Mouse (Mus musculus): ENCODE data around the gene Shc2. TPM values are rescaled to one million over a fixed set of nuclear protein-coding genes. Genes with fewer than 3 reads are reported as not detected.

Gene Shc2
- polyA plus RNA-seq, 1 experiment from 2014 or later: 6.5 TPM

DNA sequence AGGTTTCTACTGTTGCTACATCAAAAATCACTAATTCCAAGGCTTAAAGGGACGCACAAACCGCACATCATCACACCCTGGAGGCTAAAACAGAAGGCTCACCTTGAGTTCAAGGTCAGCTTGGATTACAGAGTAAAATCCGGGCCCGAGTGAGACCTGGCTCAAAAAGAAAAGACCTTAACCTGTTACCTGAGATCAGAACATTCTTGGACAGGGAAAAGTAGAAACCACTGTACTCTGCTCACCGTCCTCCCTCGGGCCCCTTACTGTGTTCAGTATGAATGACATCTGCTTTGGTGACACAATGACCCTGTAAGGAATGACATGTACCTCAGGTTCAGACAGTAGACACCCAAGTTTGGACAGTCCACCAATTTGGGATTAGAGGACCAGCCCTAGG, 62.9 kb downstream of the Shc2 start:
- Histone ChIP-seq H3K4me2 (ENCODE audit: low read length) (no peak overlapping the region), H3K9me3 (replicated peaks; ENCODE audit: control insufficient read depth, low read length) (no peaks in the 10 kb centered on the region), H3K36me3 (ENCODE audit: control insufficient read depth, insufficient read depth, low read length) (no peaks in the 10 kb centered on the region), H3K9ac (ENCODE audit: low read length) (no peak overlapping the region), H3K4me3 (ENCODE audit: low read depth, low read length) (no peak overlapping the region), H3K4me1 (ENCODE audit: control insufficient read depth, insufficient read depth, low read length) (no peaks in the 10 kb centered on the region), H3K27me3 (replicated peaks; ENCODE audit: control insufficient read depth, insufficient read depth, low read length) (no peaks in the 10 kb centered on the region), H3K27ac (ENCODE audit: low read depth, low read length) (no peak overlapping the region)
- ATAC-seq: no peak
- no peak for DNase-seq (ENCODE audit: low spot score)
- WGBS: 93% methylated on average over 6 of the region's 6 CpGs

DNA sequence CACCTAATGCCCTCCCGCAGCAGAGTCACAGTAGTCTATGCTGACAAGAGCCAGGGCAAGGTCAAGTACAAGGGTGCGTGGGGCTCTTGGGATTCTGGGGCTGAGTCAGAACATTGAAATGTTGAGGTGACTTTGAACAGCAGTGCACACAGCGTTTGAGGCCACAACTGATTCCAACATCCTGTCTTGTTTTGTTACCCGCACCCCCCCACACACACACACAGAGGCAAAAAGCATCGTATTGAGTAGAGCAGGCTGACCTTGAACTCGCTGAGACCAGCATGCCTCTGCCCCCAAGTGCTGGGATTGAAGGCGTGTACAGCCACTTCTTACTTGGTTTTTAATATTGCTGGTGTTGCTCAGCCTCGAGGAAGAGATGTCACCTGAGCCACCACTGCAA, 63.4 kb downstream of the Shc2 start:
- H3K9ac ChIP-seq (ENCODE audit: low read length): no peak overlapping the region
- no peak overlapping the region for H3K4me3 ChIP-seq (ENCODE audit: low read depth, low read length)
- no peaks in the 10 kb centered on the region for H3K4me1 ChIP-seq (ENCODE audit: control insufficient read depth, insufficient read depth, low read length)
- H3K36me3 ChIP-seq (ENCODE audit: control insufficient read depth, insufficient read depth, low read length): no peaks in the 10 kb centered on the region
- no peaks in the 10 kb centered on the region for H3K27me3 ChIP-seq (replicated peaks; ENCODE audit: control insufficient read depth, insufficient read depth, low read length)
- WGBS: 85% methylated on average over 8 of the region's 8 CpGs
- H3K4me2 ChIP-seq (ENCODE audit: low read length): no peak overlapping the region
- DNase-seq (ENCODE audit: low spot score) (no peak), ATAC-seq (no peak)
- no peaks in the 10 kb centered on the region for H3K9me3 ChIP-seq (replicated peaks; ENCODE audit: control insufficient read depth, low read length)
- no peak overlapping the region for H3K27ac ChIP-seq (ENCODE audit: low read depth, low read length)

DNA sequence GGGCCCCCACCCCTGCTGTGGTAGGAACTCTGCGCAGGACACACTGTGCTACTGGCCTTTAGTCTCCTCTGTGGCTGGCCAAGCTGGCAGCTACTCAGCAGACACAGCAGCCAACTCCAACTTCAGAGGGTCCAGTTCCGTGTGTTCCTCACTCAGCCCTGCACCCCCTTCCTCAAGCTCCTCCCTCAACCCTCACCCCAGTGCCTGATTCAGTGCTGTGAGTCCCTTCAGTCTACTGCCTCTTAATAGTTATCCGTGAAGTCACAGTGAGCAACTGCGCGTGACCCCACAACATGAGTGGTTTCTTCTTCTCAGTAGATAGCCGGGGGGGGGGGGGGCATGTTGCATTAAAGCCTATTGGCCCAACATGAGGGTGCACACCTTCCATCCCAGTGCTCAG, 64.1 kb downstream of the Shc2 start:
- H3K9me3 ChIP-seq (replicated peaks; ENCODE audit: control insufficient read depth, low read length): no peaks in the 10 kb centered on the region
- no peak overlapping the region for H3K9ac ChIP-seq (ENCODE audit: low read length)
- no peak overlapping the region for H3K4me3 ChIP-seq (ENCODE audit: low read depth, low read length)
- H3K27me3 ChIP-seq (replicated peaks; ENCODE audit: control insufficient read depth, insufficient read depth, low read length): no peaks in the 10 kb centered on the region
- ATAC-seq (no peak), DNase-seq (ENCODE audit: low spot score) (no peak)
- H3K36me3 ChIP-seq (ENCODE audit: control insufficient read depth, insufficient read depth, low read length): no peaks in the 10 kb centered on the region
- no peak overlapping the region for H3K4me2 ChIP-seq (ENCODE audit: low read length)
- no peaks in the 10 kb centered on the region for H3K4me1 ChIP-seq (ENCODE audit: control insufficient read depth, insufficient read depth, low read length)
- H3K27ac ChIP-seq (ENCODE audit: low read depth, low read length): no peak overlapping the region
- WGBS: 86% methylated on average over 6 of the region's 6 CpGs

DNA sequence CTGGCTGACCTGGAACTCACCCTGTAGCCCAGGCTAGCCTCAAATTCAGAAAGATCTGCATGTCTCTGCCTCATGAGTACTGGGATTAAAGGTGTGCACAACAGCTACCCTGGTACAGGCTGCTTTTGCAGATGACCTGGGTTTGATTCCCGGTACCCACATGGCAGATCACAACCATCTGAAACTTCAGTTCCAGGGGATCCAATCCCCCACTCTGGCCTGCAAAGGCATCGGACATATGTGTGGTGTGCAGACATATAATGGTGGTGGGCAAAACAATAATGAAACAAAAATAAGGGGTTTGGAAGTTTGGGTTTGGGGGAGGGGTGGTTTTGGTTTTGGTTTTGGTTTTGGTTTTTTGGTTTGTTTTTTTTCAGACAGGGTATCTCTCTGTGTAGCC, 66.4 kb downstream of the Shc2 start:
- Histone ChIP-seq H3K36me3 (ENCODE audit: control insufficient read depth, insufficient read depth, low read length) (no peaks in the 10 kb centered on the region), H3K9ac (ENCODE audit: low read length) (no peak overlapping the region), H3K9me3 (replicated peaks; ENCODE audit: control insufficient read depth, low read length) (no peaks in the 10 kb centered on the region), H3K27me3 (replicated peaks; ENCODE audit: control insufficient read depth, insufficient read depth, low read length) (no peaks in the 10 kb centered on the region), H3K4me2 (ENCODE audit: low read length) (no peak overlapping the region), H3K27ac (ENCODE audit: low read depth, low read length) (no peak overlapping the region), H3K4me3 (ENCODE audit: low read depth, low read length) (no peak overlapping the region), H3K4me1 (ENCODE audit: control insufficient read depth, insufficient read depth, low read length) (no peaks in the 10 kb centered on the region)
- WGBS: 99% methylated on average over 2 of the region's 2 CpGs
- no peak for ATAC-seq
- DNase-seq (ENCODE audit: low spot score): no peak

DNA sequence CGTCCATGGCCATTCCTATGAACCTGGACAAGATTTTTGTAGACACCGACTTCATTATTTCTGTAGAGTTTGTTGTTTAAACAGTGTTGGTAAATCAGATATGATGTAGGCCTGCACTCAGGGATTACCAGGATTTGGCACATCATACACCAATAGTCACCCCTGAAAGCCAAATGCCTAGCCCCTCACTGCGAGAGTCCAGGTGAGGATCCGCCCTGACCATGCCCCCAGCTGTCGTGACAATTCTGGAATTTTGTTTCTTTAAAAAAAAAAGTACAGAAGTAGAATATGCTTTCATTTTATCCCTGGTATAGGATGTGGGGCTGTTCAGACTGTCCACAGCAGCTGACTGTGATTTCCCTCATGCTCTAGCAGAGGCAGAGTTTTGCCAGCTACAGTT, 67.8 kb downstream of the Shc2 start:
- ATAC-seq (no peak), DNase-seq (ENCODE audit: low spot score) (no peak)
- 89% methylated on average over 5 of the region's 5 CpGs for WGBS
- H3K27ac ChIP-seq (ENCODE audit: low read depth, low read length): no peak overlapping the region
- no peaks in the 10 kb centered on the region for H3K4me1 ChIP-seq (ENCODE audit: control insufficient read depth, insufficient read depth, low read length)
- H3K4me3 ChIP-seq (ENCODE audit: low read depth, low read length): no peak overlapping the region
- H3K27me3 ChIP-seq (replicated peaks; ENCODE audit: control insufficient read depth, insufficient read depth, low read length): no peaks in the 10 kb centered on the region
- H3K36me3 ChIP-seq (ENCODE audit: control insufficient read depth, insufficient read depth, low read length): no peaks in the 10 kb centered on the region
- no peak overlapping the region for H3K4me2 ChIP-seq (ENCODE audit: low read length)
- H3K9me3 ChIP-seq (replicated peaks; ENCODE audit: control insufficient read depth, low read length): no peaks in the 10 kb centered on the region
- H3K9ac ChIP-seq (ENCODE audit: low read length): no peak overlapping the region

Other genes with a start within 250 kb of the Shc2 start
- not detected in 2 replicates for gene Vmn2r83, start 169.2 kb downstream of the Shc2 start, polyA plus RNA-seq (2014; fragmentation: Nextera tagmentation; extraction: Ambion mirVana)
- 9.4 and 12.5 TPM in 2 replicates for gene Plpp2, start 104.1 kb downstream of the Shc2 start, polyA plus RNA-seq (2014; fragmentation: Nextera tagmentation; extraction: Ambion mirVana)
- 35.3 and 43.7 TPM in 2 replicates for gene Mier2, start 82.7 kb downstream of the Shc2 start, polyA plus RNA-seq (2014; fragmentation: Nextera tagmentation; extraction: Ambion mirVana)
- not detected in 2 replicates for gene Theg, start 50.6 kb downstream of the Shc2 start, polyA plus RNA-seq (2014; fragmentation: Nextera tagmentation; extraction: Ambion mirVana)
- gene C2cd4c, start 23.9 kb downstream of the Shc2 start, polyA plus RNA-seq (2014; fragmentation: Nextera tagmentation; extraction: Ambion mirVana): 0.46 and 0.52 TPM in 2 replicates
- 0.14 and 0.17 TPM in 2 replicates for gene Odf3l2, start 7.8 kb upstream of the Shc2 start, polyA plus RNA-seq (2014; fragmentation: Nextera tagmentation; extraction: Ambion mirVana)
- 1.1 and 1.2 TPM in 2 replicates for gene Madcam1, start 26.6 kb upstream of the Shc2 start, polyA plus RNA-seq (2014; fragmentation: Nextera tagmentation; extraction: Ambion mirVana)
- 101 and 105 TPM in 2 replicates for gene Tpgs1, start 31.5 kb upstream of the Shc2 start, polyA plus RNA-seq (2014; fragmentation: Nextera tagmentation; extraction: Ambion mirVana)
- gene Cdc34, start 44.3 kb upstream of the Shc2 start, polyA plus RNA-seq (2014; fragmentation: Nextera tagmentation; extraction: Ambion mirVana): 76.0 and 76.9 TPM in 2 replicates
- gene Gzmm, start 51.1 kb upstream of the Shc2 start, polyA plus RNA-seq (2014; fragmentation: Nextera tagmentation; extraction: Ambion mirVana): 1.4 and 1.5 TPM in 2 replicates
- gene Bsg, start 66.6 kb upstream of the Shc2 start, polyA plus RNA-seq (2014; fragmentation: Nextera tagmentation; extraction: Ambion mirVana): 725 and 788 TPM in 2 replicates
- 0.32 and 0.56 TPM in 2 replicates for gene Hcn2, start 78.7 kb upstream of the Shc2 start, polyA plus RNA-seq (2014; fragmentation: Nextera tagmentation; extraction: Ambion mirVana)
- 32.1 and 33.4 TPM in 2 replicates for gene Polrmt, start 108.7 kb upstream of the Shc2 start, polyA plus RNA-seq (2014; fragmentation: Nextera tagmentation; extraction: Ambion mirVana)
- 0.28 and 0.38 TPM in 2 replicates for gene Fgf22, start 117.2 kb upstream of the Shc2 start, polyA plus RNA-seq (2014; fragmentation: Nextera tagmentation; extraction: Ambion mirVana)
- 60.6 and 75.7 TPM in 2 replicates for gene Rnf126, start 129.0 kb upstream of the Shc2 start, polyA plus RNA-seq (2014; fragmentation: Nextera tagmentation; extraction: Ambion mirVana)
- 0.58 and 0.96 TPM in 2 replicates for gene Fstl3, start 139.4 kb upstream of the Shc2 start, polyA plus RNA-seq (2014; fragmentation: Nextera tagmentation; extraction: Ambion mirVana)
- gene Prss57, start 153.0 kb upstream of the Shc2 start, polyA plus RNA-seq (2014; fragmentation: Nextera tagmentation; extraction: Ambion mirVana): 0.37 TPM in 1 of 2 replicates, not detected in the other
- 182 and 257 TPM in 2 replicates for gene Palm, start 155.7 kb upstream of the Shc2 start, polyA plus RNA-seq (2014; fragmentation: Nextera tagmentation; extraction: Ambion mirVana)
- 0.41 and 0.51 TPM in 2 replicates for gene Misp, start 183.1 kb upstream of the Shc2 start, polyA plus RNA-seq (2014; fragmentation: Nextera tagmentation; extraction: Ambion mirVana)
- gene Ptbp1, start 216.5 kb upstream of the Shc2 start, polyA plus RNA-seq (2014; fragmentation: Nextera tagmentation; extraction: Ambion mirVana): 98.2 and 109 TPM in 2 replicates
- 16.9 and 17.1 TPM in 2 replicates for gene Prtn3, start 236.6 kb upstream of the Shc2 start, polyA plus RNA-seq (2014; fragmentation: Nextera tagmentation; extraction: Ambion mirVana)
- gene Plppr3, start 236.7 kb upstream of the Shc2 start, polyA plus RNA-seq (2014; fragmentation: Nextera tagmentation; extraction: Ambion mirVana): 224 and 298 TPM in 2 replicates
- 0.36 TPM in 1 of 2 replicates, not detected in the other for gene Elane, start 248.3 kb upstream of the Shc2 start, polyA plus RNA-seq (2014; fragmentation: Nextera tagmentation; extraction: Ambion mirVana)

All from forebrain, embryonic 14.5 days (tissue).